Mouse (Mus musculus) thymus, postnatal 25 days (tissue): ENCODE data around the gene Btg2.

Source experiments
- DNase-seq: peaks from one replicate; pipeline ENCODE4 v3.0.0; 2022

Gene Btg2

DNA sequence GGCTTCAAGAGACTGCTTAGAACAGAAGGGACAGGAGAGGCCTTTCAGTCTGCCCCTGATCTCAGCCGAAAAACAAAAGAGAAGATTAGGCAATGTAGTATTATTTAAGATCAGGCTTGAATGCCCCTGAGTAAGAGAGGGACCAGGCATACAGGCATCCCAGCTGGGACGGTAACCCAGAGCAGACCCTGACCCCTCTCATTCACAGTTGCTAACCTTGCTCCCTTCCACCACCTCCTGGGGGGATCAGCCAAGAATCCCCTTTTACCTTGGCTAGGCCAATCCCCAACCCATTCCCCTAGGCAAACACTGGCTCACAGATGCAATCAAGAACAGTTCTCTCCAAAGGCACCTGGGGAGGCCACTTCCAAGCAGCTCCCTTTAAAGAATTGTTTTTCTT is 2.1 kb downstream of the Btg2 start:
- DNase-seq: no peak

DNA sequence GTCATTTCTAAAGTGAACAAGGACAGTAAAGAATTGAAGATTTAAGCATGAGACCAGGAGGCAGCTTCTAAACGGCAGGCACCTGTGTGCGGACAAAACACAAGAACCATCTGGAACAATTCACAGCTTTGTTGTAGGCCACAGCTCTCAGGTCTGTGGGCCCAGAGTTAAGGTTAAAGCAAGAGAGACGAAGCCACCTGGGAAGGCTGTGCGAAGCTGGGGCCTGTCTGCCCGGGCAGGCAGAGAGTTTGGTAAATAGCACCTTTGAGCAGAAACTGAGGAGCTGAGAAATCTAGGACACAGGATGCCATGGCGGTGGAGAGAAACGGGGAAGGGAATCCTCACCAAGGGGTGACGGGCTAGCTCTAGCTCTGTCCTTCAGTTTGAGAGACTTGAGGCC is 3.4 kb downstream of the Btg2 start:
- peak; percentile 63 for DNase-seq

DNA sequence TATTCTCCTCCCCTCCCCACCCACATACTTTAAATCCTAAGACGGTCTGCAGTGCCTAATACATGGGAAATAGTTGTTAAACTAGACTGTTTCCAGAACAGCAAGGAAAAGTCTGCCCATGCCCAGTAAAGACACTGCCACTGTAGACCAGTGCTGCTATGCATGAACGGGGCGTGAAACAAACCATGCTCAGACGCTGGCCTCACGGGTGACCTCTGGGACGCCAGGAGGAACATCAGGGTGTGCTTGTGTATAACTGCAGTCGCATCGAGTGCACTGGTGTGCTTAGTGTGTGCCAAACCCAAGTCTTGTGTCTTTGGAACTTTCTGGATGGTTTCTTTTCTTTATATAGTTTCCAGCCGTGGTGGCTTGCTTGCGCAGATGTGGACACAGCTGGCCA is 4.3 kb downstream of the Btg2 start:
- no peak for DNase-seq

DNA sequence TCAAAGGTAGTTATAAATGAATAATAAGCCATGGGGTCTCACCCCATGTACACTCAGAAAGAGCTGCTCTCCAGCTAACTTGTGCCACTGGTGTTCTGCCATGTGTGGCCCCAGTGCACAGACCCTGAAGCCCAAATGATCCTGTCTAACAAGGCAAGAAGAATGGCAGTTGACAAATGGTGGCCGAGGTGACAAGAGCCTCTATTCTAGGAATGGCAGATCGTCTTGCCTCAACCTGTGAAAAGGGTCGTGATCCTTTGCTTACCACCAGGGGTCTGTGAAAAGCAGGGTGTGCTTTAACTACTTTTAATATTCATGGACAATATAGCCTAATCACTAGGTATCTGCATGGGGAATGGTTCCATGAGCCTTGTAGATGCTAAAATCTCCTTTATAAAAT is 4.7 kb downstream of the Btg2 start:
- no peak for DNase-seq

DNA sequence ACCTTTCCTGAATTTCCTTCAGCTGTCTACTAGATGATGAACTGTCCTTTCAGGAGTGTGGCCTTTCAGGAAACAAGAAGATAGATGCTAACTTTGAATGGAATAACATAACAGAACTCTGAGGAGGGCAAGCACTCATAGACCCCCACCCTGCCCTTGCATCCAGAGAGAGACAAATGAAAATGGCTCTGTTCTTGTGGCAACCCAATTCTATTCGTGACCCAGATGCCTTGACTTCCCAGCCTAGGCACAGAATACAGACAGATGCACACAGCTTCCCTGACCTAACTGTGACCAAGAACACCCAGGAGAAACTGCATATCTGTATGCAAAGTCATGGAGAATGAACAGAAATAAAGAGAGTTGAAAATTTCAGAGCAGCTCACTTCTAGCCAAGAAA is 5.3 kb downstream of the Btg2 start:
- no peak for DNase-seq

DNA sequence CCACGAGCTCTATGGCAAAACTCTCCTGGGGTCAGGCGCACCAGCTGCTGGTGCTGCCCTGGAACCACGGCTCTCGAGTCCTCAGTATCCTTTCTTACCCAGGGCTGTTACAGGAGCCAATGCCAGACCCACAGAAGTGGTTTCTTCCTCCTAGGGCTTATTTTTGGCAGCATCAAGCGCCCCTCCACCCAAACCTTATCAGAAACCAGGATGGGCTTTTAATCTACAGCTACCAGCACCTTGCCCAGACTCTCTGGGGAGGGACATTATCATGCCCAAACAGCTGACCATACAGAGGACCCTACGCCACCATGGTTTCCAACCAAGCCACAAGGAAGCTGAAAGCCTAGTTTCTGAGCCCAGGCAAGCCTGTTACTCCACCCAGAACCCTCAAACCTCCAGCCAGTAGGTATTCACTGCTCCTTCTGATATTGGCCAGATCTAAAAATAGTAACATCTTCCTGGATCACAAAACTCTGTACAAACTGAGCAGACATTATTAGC is 5.8 kb downstream of the Btg2 start:
- DNase-seq: no peak

DNA sequence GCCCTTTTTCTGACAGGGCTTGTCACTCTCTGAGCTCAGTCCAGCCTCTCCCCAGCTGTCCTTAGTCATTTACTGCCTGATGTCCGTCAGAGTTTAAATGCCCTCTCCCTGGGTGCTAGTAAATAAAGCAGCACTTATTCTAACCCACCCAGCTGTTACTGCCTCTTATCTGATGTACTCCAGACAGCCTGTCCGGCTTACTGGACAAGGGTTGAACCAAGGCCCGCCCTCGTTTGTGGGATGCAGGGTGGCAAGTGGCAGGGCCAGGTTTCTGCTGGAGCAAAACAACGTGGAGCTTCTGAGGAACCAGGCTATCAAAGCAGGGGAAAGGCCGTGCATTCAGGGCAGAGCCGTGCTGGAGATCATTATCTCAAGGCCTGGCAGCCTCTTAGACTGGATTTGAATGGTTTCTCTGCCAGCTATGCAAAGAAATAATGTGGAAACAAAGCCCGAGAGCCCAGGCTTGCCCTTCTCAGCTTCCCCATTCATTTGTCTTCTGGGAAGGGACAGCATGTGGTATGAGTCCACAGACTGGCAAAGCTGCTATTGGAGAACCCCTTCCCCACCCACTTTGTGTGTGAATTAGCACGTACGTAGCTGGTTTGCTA is 7.4 kb downstream of the Btg2 start:
- no peak for DNase-seq

DNA sequence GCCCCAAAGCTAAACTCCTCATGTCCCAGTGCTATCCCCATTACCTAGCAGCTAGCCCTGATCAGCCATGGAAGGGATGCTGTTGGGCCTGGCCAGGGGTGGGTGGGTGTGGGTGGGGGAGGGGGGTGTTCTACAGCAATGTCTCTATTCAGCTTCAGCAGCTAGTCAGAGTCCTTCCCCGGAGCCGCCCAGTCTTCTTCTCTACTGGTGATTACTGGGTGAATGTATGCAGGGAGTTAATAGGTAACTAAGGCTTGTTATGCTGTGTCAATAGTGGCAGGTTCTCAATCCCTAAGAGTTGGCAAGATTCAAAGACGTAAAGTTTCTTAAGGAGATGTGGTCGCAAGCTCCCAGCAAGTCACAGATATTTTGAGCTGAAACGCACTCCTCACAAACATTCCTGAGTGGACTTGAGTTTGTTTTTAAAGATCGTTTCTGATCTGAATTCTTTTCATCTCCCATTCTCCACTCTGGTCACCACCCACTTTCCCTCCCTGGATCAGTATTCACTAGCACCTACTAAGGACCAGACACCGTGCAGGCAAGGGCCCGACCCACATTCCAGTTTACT is 8.7 kb downstream of the Btg2 start:
- no peak for DNase-seq

DNA sequence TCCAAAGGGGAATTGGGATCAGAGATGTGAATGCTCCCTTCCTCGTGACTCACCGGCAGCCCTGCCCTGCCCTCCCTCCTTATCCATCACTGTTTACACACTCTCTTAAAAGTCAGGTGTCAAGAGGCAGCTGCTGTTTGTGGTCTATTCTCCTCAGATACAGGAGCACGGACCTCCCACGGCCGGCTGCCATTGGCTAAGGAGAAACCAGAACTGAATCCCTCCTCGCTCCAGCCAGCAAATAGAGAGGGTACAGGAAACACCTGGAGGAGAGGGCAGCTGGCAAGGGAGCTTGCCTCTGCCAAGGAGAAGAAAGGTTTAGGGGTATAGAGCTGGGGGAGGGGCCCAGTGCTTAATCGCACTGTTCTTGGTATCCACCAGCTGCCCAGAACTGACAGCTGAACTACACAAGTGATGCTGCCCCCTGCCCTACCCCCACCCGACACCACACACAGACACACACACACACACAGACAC is 11.7 kb downstream of the Btg2 start:
- peak; percentile 88 for DNase-seq

DNA sequence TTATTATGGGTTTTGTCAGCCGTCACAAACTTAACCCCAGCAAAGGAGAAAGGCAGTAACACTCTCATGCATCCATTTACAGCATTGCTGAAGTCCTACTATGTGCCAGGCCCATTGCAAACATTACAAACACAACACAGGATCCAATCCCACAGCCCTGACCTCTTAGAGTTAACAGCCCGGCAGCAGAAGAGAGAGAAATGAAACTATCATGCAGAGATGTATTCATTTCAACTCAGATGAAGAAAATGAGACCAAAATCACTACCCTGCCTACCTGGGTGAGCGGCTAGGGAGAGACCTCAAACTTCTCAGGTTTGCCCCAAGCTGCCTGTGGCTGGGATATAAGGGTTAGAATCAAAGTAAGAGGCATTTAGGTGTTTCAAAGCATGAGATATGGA is 12.4 kb downstream of the Btg2 start:
- peak; percentile 44 for DNase-seq

DNA sequence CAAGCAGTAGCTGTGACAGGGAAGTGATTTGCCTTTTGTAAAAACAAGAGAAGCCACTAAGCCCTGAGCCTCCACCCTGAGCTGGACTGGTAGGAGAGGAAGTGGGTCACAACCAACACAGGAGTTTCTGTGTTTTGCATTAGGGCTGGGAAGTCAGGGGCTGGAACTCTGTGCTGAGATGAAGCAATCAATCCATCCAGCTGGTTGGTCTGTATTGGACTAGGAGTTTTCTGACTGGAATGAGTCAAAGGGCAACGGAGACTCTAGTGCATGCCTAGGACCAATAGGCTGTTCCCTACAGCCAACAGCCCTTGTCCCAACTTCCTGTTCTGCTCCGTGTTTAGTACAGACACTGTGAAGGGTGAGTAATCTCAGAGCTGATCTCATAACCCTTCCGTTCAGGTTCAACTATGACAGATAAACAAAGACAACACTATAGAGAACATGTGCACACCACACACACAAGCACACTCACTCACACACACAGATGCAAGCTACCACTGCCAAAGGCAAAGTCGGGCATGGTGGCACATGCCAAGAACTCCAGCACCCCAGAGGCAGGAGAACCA is 13.6 kb downstream of the Btg2 start:
- DNase-seq: peak; percentile 72

DNA sequence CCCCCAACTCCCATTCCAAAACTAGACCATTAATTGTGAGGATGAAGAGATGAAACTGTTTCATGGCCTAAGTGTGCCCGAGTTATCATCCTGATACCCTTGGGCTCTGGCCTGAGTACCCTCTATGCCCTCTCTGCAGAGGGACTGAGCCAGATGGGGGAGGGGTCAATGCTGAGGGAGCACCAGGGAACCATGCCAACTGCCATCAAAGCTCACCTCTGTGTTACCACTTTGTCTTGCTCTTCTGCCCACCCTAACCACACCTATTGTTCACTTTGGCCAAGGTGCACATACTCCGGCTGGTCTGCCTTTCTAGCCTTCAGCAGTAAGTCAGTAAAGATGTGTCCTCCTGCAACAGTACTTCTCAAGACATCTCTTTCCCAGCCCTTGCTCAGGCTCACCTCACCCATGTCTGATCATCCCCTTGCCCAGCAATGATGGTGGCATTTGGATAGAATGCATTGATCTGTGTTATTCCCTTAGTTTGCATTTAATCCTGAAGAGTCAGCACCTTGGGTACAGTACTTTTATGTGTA is 14.6 kb downstream of the Btg2 start:
- DNase-seq: peak; percentile 50

DNA sequence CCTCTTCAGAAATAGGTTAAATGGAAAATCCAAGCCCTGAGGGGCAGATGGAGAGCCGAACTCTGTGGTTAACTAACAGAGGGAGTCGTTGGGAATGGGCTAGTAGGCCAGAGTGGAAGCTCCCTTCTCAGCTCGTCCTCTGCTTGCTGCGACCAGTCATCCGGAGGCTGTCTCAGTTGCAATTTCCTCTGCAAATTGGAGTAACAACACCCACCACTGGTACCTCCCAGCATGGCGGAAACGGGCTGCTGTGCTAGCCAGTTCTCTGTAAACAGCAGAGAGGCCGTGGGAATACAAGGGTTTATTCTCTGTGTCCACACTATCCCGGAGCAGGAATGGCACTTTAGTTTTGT is 15.2 kb downstream of the Btg2 start:
- DNase-seq: peak; percentile 85

DNA sequence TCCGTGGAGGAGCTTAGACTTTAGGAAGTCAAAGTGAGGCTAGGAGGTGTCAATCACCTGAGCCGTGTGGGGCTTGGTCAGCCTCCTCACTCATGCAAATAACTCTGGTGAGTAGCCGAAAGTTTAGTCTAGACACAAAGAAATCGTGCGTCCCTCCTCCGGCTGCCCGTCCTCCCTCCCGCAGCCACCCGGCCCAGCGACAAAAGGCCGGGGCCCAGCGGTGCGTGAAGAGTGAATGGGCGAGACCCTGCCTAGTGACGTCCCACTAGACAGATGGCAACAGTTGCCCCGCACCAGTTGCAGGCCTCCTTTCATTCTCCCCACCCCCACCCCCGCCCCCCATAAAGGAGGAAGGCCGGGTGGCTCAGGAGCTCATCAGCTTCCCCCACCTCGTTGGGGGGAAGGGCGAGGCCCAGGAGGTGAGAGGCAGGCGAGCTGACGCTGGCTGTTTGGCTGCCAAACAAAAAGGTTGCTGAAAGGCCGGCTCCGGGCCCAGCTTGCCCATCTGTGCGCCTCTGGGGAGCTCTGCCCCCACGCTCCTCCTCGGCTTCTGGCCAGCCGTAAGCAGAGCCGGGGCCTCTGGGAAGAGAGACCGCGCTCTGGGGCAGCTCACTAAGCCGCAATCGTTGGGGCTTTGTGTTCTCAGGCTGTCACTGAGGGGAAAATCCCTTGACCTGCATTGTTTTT is 15.7 kb downstream of the Btg2 start:
- peak; percentile 86 for DNase-seq

DNA sequence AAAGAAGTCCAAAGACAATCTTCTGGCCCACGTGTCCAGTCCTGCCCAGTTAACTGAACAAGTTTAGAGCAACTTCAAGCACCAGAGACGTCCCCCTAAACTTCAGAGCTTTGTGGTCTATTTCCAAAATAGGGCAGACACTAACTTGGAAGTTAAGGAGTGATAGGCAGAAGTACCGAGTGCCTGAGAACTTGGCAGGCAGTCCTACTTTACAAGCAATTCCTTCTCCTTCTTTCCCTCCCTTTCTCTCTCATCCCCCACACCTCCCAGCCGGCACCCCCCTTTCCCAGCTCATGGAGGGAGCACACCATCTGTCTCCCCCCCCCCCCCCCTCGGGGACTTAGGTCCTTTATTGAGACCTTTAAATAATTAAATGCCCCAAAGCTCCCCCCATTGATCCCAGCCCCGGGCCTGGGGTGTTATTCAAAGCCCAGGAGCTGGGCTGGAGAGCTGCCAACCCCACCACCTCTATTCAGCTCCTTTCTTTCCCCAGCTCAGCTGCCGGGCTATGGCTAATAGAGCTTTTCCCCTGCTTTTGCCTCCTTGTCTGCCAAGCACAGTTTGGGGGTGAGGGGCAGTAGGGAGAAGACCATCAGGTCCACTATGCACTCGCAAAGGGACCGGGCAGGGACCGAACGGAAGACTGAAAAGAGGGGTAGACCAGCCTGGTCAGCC is 16.4 kb downstream of the Btg2 start:
- peak; percentile 35 for DNase-seq

DNA sequence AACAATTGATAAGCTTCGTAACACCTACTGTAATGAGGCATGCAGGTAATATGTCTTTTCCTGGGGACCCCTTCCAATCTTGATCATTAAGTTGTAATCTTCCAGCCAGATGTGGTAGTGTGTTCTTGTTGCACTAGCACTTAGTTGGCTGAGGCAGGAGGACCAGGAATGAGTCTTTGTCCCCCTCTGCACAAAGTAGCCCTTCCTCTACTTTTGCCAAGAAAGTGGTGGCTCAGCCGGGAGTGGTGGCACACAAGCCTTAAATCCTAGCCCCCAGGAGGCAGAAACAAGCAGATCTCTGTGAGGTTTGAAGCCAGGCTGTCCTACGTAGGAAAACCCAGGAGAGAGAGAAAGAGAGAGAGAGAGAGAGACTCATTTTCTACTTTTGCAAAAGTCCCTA is 17.0 kb downstream of the Btg2 start:
- peak; percentile 50 for DNase-seq

DNA sequence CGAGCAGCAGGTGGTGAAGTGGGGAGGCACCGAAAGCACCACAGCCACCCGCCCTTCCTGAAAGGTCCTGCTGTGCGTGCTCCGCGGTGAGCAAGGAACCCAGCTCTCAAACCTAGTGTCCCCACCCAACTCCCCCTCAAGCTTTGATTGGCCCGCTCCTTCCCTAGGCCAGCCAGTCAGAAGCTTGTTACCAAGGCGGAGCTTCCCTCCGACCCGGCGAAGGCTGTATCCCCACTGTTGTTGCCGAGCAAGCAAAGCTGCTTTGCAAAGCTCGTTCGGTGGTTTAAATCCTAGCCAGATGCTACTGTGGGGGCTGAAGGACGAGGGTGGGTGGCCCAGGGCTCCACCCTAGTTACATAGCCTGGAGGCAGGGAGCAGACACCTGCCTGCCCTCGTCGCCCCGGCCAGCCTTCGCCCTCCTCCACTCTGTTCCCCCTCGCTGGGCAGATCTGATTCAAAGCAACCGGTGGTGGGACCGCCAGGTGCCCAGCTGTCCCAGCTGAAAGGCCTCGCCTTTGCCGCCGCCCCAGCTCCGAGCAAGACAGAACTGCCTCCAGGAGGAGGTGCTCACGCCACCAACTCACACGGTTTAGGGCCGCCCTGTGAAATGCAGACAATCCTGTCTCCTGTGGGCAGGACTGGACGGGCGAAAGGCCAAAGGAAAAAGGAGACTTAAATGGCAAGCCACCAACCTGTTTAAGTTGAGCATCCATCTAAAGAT is 17.9 kb downstream of the Btg2 start:
- peak; percentile 95 for DNase-seq

DNA sequence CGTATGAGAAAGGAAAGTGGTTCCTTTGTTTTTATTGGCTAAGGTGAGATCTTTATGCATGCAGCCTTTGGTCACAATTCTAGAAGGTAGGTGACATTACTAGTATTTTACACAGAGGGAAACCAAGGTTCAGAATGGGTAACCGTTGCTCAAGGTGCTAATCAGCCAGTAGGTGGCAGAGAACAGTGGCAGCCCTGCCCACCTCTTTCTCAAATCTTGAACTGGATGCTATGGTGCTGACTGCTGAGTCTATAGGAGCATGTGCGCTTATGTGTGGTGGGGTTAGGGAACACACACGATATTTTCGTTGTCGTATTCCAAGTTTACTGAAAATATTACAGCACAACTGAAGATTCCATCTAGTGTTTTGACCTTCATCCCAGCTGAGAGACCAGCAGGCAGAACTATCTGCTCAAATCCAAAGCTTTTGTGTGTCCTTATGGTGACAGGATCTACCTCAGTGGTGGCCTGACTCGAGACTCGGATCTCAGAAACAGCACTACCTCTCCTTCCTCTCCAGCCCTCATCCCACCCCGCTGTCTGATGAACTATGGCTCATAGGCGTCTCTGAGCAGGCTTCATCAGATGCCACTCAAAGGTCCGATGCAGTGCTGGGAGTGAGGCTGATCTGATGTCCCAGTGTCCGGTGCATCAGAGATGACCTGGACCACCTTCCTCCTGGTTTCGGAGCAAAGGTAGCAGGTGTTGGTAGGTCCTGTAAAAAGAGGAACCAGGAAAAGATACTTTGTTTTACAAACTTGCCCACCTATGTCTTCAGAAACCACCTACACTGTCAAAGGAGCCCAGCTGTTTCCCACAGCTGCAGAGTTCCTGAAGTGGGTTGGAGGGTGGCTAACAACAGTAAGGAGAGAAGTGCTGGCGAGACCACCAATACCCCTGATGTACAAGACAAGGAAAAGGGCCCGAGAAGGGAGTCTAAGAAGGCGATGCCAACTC is 18.9 kb downstream of the Btg2 start:
- peak; percentile 74 for DNase-seq

DNA sequence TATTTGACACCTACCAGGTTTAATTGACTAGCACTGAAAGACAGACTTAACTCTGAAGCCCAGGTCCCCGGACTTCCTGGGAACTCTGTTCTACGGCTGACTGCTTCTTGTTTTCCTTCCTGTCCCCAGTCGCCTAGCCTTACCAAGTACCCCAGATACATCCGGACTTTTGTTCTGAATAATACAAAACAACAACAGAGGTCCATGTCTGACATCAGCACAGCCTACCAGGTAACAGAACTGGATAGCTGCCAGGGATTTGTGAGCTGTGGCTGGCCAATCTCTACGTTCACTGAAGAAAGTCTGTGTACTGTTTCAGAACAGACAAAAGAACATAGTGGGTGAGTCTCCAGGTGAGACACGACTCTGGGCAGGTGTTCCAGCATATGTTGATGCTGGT is 20.1 kb downstream of the Btg2 start:
- DNase-seq: peak; percentile 25

DNA sequence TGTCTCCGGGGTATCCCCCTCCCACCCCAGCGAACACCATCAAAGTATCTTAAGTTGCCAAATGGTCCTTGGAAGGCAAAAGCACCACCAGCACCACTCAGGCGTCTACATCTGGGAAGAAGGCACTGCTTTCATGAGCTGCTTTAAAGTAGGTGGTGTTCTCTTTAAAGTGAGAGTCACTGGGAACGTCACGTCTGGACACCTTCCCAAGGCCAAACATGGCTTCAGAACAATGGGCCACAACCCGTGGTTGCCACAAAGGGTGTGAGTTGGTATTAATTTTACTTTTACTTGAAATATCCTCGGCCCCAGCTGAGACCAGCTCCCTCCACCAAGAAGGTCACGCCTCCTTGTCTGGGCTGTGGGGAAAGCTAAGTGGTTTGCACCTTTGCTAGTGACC is 21.2 kb downstream of the Btg2 start:
- no peak for DNase-seq

DNA sequence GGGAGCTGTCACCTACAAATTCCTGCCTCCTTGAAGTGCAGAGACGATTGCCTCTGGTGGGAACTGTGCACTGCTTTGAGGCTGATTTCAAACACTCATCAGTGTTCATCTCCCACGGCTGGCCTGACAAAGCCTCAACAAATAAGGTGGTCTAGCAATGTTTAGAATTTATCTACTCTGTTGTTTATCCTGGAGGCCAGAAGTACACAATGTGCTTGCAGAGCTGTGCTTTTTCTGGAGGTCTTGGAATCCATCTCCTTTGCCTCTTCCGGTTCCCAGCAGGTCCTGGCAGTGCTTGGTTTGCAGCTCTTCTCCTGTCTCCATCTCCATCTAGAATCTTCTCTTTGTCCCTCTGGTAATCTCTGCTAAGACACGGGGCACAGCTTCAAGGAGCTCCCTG is 22.6 kb downstream of the Btg2 start:
- no peak for DNase-seq
